Mouse (Mus musculus): Measurements from ENCODE around the gene Fancl.
"Not testable (repeated sequence)": the region's sequence is repeated elsewhere in the genome, so short reads cannot be mapped to it uniquely, and the experiment has no call there.

The Fancl gene

DNA sequence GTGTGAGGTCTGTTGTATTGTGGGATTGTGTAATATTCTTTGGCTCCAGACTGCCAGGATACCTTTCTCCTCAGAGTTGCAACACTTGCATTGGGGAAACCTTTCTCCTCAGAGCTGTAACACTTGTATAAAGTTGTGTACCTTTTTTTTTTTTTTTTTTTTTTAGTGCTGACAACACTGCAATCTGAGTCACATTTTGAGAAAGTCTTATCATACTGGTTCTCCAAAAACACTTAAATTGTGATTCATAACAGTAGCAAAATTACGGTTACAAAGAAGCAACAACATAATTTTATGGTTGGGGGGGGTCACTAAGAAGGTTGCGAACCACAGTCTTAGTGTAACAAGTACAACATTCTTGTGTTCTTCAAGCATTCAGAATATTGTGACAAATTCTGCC lies at the start of gene Fancl:
Fancl (plus strand) TSS at position 165 of the 400 bp plus-strand sequence.
- DNase-seq: no peak

DNA sequence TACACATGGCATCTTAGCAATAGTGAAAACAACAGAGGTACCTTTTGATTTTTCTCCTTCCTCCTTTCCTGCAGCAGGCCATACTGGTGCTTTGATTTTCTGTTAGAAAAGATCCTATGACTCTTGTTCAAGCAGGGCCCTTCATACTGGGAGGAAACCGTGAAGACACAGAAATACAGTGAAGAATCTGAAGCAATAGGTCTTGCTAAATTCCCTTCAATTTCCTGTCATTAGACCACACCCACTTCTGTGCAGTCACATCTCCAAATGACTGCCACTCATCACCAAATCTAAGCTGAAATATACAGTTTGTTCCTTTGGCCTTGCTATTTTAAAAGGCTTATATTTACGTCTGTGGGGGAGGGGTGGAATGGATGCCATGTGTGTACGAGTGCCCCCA lies 49.1 kb upstream of the Fancl start:
- no peak for DNase-seq

DNA sequence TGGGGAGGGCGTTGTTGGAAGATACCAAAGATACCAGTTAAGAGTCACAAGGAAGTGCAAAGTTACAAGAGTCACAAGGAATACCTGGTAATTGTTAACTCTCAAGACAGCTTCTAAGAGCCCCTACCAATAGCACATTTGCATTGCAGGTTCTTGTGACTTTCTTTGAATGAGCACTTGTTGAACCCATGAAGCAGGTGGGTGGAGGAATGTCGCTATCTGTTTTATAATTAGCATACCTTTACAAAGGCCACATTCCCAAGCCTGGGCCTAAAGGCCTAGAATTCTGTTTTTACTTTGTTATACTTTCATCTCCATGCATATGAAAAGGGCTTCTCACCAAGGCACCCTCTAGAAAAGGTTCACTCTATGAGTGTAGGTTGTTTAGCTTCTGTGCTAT lies 15.8 kb upstream of the Fancl start:
- not testable (repeated sequence) for DNase-seq

DNA sequence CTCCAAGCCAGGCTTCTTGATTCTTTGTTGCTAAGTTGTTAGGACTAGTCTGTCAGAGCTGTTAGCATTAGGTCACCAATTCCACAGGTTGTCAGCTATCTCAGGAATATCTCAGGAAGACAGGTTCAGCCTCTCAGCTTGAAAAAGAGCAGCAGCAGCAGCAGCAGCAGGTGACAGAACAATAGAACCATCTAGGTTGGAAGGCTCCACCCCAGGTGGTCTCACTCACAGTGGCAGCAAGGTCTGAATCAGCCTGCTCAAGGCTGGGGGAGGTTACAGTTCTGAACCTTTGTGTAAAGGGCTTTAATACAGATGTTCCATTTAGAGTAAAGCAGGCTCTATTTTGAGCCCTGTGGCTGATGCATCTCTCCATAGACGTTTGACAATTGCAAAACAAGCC lies 14.0 kb upstream of the Fancl start:
- DNase-seq: not testable (repeated sequence)

DNA sequence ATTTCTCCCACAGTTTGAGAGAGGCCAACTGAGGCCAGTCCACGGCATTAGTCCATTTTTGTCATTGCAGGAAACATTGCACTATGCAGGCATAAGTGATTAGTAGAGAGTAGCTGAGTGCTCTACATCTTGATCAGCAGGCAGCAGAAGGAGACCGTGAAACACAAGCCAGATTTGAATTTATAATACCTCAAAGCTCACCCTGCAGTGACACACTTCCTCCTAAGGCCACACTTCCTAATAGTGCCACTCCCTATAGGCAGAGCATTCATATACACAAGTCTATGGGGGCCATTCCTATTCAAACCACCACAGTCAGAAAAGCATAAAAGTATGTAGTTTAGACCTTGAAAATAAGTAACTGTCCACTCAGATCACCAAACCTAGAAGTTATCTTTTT lies 11.8 kb upstream of the Fancl start:
- DNase-seq: no peak

DNA sequence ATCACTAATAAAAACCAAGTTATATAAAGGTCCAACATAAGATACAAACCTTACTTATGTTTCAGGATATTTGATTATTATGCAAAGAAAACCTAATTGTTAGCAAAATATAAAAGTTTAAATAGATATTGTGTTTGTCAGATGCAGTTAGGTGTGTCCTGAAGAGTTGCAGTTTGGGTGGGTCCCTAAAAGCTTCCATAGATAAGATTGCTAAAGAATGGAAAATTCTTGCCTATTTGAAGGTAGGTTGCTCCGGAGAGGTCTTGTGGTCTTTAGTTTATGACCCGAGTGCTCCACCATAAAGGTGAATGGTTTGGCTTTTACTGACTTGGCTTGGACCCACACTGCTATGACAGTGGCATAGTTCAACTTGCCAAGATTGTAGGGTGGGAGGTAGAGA lies 7.9 kb upstream of the Fancl start:
- DNase-seq: no peak

DNA sequence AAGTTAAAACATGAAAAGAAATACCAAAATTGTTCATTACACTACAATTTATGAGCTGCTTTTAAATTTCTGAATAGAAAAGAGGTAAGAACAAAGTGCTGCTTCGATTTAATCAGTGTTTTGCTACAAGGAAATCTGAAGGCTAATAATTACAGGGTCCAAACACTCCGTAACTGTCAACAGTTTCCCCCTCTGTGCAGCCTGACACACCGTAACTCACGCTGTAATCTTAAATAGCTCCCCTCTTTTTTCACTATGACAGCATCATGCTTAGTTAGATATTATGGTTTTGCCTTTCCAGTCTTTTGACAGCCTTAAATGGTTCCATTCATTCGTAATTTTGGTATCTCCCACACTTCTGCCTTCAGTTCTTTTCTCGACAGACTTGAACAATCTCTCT lies 4.4 kb upstream of the Fancl start:
- no peak for DNase-seq

DNA sequence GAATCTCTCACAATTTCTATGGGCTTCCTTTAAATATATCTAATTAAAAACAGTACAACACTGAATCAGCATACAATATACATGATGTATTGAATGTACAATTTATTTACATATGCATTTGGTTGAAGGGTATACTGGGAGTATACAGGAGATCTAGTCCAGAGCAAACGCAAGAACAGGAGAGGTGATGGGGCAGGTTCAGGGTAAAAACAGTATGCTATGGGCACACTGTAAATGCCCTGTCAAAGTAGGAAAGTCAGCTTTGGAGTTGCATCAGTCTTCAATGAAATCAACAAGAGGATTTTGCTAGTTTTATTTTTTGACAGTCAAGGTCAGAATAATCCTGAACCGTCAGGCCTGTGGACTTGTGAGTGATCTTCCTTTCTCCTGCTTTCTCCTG lies 743 bp downstream of the Fancl start:
- DNase-seq: no peak

DNA sequence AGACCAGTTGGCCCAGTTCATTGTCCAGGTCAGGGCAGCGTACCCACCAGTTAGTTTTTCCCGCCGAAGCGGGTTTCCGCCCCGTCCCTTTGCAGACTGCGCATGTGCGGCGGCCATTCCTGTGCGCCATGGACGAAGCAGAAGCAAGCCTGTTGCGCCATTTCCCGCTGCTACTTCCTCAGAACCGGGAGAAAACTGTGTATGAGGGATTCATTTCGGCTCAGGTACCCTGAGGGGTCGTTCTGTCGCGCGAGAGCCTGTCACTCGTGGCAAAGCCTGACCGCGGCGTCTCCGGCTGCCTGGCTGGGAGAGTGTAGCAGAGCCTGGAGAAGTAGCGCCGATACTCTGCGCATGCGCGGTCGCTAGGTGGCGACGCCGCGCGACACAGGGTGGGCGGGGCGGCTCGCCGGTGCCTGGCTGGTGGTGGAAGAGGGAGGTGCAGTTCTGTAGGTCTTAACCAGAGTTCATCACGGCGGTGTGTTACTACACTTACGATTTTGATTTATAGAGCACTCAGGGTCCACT lies 1.2 kb downstream of the Fancl start:
- DNase-seq: peak; percentile 90

DNA sequence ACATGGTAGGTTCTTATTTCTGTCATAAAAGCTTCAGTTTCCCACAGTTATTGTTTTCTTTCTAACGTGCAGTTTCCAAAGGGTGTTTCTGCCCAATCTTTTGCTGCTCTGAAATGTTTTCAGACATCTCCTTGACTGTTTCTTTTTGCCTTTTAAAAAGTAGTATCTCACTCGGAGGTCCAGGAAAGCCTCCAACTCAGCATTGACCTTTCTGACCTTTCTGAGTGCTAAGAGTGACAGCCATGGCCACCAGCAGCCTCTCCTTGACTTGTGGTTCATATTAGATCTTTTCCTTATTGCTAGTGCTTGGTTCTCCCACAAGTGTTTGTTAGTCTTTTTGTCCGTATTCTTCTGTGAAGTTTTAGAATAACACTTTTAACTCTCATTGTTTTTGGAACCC lies 9.6 kb downstream of the Fancl start:
- no peak for DNase-seq

DNA sequence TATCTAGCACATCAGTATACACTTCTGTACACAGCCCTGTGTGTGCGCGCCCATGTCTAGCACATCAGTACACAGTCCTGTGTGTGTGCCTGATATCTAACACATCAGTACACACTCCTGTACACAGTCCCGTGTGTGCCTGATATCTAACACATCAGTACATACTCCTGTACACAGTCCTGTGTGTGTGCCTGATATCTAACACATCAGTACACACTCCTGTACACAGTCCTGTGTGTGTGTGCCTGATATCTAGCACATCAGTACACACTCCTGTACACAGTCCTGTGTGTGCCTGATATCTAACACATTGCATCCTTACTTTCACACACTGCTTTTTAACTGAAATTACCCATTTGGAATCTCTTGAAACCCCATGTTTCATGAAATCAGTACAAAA lies 27.0 kb downstream of the Fancl start:
- DNase-seq: no peak

DNA sequence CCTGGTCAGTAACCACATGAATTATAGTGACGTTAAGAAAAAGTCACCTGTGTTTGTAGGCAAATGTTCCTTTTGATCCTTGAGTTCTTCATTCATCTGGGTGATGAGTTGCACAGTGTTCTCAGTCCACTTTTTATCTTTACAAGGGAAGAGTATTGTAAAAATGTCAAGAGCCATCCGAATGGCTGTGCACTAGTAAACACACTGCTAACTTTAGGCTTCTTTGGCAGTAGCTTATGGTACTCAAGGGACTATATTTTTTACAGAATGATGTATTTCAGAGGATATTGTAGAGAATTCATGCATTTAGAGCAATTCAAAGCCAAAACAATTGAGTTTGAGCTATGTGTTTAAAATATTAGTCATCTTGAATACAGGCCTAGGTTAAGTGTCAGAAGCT lies 35.5 kb downstream of the Fancl start:
- DNase-seq: no peak

DNA sequence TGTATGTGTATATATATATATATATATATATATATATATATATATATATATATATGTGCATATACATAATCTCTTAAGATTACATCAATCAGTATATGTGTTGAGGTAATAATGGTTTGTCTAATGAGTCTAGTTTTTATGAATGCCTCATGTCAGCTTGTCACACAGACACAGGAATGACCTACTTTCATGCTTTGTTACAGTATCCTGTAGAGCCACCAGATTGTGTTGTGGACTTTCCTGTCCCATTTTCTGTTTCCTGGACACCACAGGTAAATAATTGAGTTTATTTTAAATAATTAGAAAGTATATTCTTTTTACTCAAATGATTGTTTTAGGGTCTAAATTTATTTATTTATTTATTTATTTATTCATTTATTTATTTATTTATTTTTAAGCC lies 48.3 kb downstream of the Fancl start:
- DNase-seq: peak; percentile 7

DNA sequence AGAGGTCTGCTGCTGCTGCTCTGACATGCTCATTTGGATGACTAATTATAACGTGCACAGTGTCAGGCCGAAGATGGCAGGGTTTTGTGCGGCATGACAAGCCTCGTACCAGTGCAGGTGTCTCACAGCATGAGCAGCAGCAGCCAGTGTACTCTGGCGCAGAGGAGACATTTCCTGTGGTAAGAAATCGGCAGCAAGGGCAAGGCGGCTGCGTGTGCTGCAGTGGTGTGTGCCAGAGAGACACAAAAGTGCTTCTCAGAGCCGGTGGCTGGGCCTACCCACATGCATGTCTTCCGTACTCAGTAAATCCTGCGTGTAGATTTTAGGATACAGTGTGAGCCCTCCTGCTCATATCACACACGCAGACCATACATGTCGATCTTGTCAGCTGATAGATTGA lies 51.9 kb downstream of the Fancl start:
- DNase-seq: peak; percentile 40

DNA sequence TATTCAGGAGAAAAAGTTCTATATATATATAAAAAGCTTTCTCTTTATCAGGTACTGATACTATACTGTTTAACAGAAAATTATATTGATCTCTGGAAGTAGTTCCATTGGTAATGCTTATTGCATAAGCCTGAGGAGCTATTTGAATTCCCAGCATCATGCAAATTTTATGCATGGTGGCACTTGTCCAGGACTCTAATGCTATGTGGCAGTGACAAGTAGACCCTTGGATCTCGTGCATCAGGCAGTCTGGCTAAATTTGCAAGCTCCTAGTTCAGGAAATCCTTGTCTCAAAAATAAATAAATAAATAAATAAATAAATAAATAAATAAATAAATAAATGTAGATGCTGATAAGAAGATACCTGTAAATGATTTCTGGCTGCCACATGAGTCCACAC lies 55.2 kb downstream of the Fancl start:
- no peak for DNase-seq

DNA sequence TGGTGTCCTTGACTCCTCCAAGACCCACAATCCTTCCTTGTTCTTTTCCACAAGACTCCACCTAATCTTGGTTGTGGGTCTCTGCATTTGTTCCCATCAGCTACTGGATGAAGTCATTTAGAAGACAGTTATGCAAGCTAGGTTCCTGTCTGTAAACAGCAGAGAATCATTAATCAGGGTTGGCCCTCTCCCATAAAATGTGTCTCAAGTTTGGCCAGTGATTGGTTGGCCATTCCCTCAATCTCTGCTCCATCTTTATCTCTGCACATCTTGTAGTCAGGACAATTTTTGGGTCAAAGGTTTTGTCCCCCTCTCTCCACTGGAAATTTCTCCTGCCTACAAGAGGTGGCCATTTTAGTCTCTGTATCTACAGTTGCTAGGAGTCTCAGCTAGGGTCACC lies 58.4 kb downstream of the Fancl start:
- no peak for DNase-seq

DNA sequence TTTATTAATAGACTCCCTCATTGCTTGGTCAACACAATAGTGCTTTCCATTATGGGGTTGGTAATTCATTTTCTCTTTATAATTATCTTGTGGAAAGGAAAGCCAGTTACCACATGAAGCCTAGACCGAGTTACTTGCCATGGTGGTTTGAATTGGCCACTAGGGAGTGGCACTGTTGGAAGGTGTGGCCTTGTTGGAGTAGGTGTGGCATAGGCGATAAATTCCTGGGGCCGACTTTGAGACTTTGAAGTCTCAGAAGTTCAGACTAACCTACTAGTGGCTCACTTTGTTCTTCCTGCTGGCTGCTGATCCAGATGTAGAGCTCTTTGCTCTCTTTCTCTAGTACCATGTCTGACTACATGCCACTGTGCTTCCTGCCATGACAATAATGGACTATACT lies 63.9 kb downstream of the Fancl start:
- DNase-seq: no peak

DNA sequence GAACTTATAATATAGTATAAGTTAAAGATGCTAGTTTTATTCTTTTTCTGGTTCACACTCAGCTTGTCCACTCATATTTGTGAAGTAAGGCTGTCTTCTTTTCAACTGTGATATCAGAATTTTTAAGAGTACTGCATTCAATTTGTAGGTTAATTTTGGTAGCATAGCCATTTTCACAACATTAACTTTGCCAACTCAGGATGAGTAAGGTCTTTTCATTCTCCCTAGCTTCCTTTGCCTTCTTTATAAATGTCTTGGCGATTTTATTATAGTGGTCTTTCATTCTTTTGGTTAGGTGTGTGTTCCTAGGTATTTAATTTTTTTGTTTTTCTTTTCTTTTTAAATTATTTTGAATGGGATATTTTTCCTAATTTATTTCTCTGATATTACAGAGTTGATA lies 64.7 kb downstream of the Fancl start:
- DNase-seq: no peak

DNA sequence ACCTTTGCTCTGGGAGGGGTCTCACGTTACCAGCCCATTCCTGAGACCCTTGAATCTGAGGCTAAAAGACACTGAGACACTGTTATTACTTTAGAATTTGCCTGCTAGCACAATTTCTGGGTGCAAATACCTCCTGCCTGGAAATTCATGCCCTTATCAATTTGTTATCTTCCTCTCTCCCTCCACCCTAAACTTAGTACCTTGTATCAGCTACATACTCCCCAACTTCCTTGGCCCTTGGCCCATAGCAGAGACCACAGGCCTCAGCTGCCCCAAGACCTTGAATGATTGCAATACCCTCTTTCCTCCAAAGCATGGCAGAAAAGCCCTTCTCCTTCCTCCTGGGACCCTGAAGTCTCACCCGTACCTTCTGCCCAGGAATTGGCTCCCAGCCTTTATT lies 65.3 kb downstream of the Fancl start:
- no peak for DNase-seq

DNA sequence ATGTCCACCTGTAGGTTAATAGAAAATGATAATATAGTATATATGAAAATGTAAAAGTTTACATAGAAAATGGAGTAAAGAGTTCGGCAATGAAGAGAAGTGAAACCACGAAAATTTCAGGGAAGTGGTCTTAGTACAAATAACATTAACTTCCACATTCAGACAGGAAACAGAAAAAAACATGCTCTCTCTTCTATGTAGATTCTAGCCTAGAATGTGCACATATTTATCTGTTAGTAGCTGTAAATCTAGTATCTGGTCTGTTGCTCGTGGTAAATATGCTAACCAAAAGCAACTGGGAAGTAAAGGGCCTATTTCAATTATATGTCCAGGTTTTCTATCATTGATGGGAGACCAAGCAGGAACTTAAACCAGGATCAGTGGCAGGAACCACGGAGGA lies 66.8 kb downstream of the Fancl start:
- no peak for DNase-seq

DNA sequence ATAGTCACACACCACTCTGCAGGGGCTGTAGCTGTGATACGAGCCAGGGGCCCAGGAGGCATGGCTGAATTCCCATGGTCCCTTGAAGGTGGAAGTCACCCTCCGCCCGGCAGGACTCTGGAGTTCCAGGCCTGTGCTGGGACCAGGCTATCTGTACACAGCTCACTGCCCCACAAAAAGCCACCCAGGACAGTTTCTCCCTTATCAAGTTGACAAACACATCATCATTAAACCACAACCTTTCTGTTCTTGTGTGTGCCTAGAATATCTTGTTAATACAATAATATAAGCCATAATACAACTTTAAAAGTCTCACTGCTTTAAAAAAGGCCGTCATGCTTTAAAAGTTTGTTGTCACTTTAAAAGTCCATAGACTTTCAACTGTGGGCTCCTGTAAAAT lies 68.1 kb downstream of the Fancl start:
- DNase-seq: no peak

DNA sequence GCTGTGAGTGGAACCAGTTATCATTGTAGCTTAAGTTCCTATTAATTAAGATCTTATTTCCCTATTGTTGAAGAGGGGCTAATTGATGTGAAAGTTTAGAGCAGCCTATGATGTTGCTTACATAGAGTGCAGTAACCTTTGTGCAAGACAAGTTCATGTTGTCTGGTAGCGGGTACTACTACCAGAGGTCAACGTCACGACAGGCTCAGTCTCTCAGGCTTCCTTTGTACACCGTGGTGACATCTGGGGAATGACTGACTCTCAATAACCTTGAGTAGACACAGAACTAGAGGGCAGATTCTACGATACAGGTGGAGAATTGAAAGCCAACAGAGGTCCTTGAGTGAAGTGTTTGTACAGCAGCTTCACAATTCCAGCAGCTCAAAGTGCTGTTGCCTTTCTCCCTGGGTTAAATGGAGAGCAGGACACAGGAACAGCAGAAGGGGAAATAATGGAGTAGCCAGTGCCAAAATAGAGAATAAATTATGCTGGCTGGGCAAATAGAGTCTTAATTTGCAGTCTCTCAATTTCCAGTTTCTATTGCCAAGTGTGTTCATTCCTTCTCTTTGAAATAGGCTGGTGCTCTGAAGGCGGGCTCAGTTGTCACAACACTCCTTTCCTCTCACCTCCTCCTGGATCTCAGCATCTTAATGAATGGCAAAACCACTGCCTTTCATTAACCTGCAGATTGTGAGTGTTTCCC lies 91.3 kb downstream of the Fancl start:
- DNase-seq: no peak

DNA sequence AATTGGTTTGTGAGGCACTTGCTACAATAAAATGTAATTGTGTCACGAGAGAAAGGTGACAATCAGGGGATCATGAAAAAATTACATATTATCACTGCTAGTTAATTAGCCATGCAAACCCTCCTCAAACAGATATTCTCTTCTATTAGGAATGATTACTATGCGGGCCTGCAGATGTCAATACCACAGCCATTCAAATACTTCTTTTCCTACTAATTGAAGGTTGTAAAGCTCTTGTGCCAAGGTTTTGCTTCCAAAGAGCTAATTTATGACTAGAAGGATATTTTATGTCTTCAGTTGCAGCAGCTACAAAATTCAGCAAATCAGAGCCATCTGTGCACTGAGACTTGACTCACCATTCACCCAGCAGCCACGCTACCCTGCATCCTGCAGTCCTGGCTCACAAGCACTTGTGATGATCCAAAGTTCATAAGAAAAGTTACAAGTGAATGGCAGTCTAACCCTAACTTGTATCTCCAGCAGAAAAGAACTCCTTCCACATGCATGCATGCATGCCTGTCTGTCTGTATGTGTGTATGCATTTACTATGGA lies 95.8 kb downstream of the Fancl start:
- DNase-seq: no peak

DNA sequence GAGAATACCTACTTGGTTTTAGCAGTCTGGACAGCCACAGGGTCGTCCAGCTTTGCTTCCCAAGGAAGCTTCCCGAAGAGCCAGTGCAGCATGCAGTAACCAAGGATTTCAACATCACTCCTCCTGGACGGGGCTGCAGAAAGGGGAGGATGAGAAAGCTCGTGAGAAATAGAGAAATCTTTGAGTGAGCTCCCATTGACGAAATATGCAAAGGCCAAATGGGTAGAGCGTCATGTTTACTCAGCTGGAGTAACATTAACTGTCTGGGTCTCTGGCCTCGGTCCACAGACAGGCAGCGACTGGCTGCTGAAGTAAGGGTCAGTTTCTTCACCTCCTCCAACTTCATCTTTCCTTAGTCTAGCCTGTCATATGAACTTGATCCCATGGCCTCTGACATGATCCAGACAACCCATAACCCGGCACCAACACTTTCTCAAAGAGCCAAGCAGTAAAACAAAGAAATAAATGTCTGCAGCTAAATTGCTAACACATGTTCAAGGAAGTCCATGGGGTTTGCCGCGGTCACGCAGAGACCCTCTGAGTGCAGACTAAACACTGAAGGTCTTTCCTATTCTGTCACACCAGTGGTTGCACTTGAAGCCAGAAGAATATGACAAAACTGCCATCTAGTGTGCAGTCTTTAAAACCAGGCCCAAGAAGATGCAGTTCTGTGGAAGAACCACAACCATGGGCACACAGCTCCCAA lies 104.0 kb downstream of the Fancl start:
- DNase-seq: no peak

Measured in cerebellum, adult 11-12 months (tissue).